Comparison of ENCODE assay signal across 20 mouse cellular contexts in the genomic region with DNA sequence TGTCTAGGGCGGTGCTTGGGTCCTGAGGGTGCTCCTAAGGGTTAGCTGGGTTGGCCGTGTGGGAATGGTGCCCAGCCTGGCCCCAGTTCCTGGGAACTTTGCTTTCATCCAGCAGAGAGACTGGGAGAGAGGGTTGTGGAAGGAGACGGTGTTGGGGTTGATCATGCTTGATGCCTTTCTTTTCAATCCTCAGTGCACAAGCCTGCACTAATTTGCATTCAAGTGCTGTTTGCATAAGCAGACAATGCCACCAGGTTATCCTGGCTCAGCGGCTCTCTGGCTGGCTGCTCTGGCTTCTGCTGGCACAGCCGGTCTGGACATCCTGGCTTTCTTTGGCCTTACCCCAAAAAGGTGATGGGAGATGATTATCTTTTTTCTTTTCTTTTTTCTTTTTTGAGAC. TPM values are rescaled to one million over a fixed set of nuclear protein-coding genes. Genes with fewer than 3 reads are reported as not detected.
DNase-seq lines count a peak whose midpoint lies in the region; ATAC-seq and TF ChIP-seq lines count a peak whose summit lies in the region.
"Had no signal": no experiment of that assay in that cellular context is flagged by ENCODE, and none has a peak within 500 bp of the region (broad histone marks: within the 10 kb centered on the region; RNA-seq: fewer than 3 reads in every experiment).

No protein-coding gene starts in this region.

- H3K4me3 ChIP-seq in neural tube, embryonic 14.5 days (ENCODE audit: low read depth, low read length): no peak overlapping the region
- H3K4me3 ChIP-seq in neural tube, embryonic 15.5 days (replicated peaks): no peak overlapping the region
- no peak overlapping the region for H3K4me3 ChIP-seq in forebrain, embryonic 14.5 days (ENCODE audit: low read depth, low read length)
- no peak overlapping the region for H3K4me3 ChIP-seq in hindbrain, embryonic 15.5 days
- no peak overlapping the region for H3K4me3 ChIP-seq in kidney, adult 2 months (ENCODE audit: insufficient read depth, low read depth, low read length)
- H3K4me3 ChIP-seq: heart, embryonic 13.5 days; left cerebral cortex, adult 2 months; neural tube, embryonic 13.5 days had no signal

- H3K36me3 ChIP-seq in neural tube, embryonic 14.5 days (ENCODE audit: control insufficient read depth, insufficient read depth, low read length): no peaks in the 10 kb centered on the region
- no peaks in the 10 kb centered on the region for H3K36me3 ChIP-seq in neural tube, embryonic 15.5 days
- H3K36me3 ChIP-seq in forebrain, embryonic 14.5 days (ENCODE audit: control insufficient read depth, insufficient read depth, low read length): no peaks in the 10 kb centered on the region
- no peaks in the 10 kb centered on the region for H3K36me3 ChIP-seq in hindbrain, embryonic 15.5 days
- H3K36me3 ChIP-seq in kidney, adult 2 months (ENCODE audit: control insufficient read depth, insufficient read depth, low read length): no peaks in the 10 kb centered on the region
- H3K36me3 ChIP-seq: heart, embryonic 13.5 days; neural tube, embryonic 13.5 days had no signal

- H3K27me3 ChIP-seq in neural tube, embryonic 14.5 days (ENCODE audit: control insufficient read depth, insufficient read depth, low read length): no peaks in the 10 kb centered on the region
- 0 out of 2 replicates have a peak, but pooled peaks cover 2% of the 10 kb centered on the region for H3K27me3 ChIP-seq in neural tube, embryonic 15.5 days (replicated peaks)
- H3K27me3 ChIP-seq in forebrain, embryonic 14.5 days (replicated peaks; ENCODE audit: control insufficient read depth, insufficient read depth, low read length): no peaks in the 10 kb centered on the region
- no peaks in the 10 kb centered on the region for H3K27me3 ChIP-seq in hindbrain, embryonic 15.5 days
- no peaks in the 10 kb centered on the region for H3K27me3 ChIP-seq in kidney, adult 2 months (replicated peaks; ENCODE audit: control insufficient read depth, insufficient read depth, low read length)

- peak; percentile 44; the same call in 1 of the 2 replicates for ATAC-seq in neural tube, embryonic 14.5 days (ENCODE audit: low read depth)
- no peak for ATAC-seq in neural tube, embryonic 15.5 days (ENCODE audit: low FRiP score)
- ATAC-seq in forebrain, embryonic 14.5 days: peak; percentile 80
- ATAC-seq in hindbrain, embryonic 15.5 days (ENCODE audit: low FRiP score, low read depth): peak; percentile 42; the same call in 1 of the 2 replicates
- ATAC-seq: intestine, postnatal 0 days had no signal

- peak; percentile 68 for DNase-seq in forebrain, embryonic 14.5 days (ENCODE audit: low spot score)
- no peak for DNase-seq in kidney, adult 11 months
- DNase-seq in kidney, adult 2 months: no peak
- DNase-seq in thymus, postnatal 36 days: no peak
- DNase-seq: adrenal gland, adult 2 months; cerebellum, adult 9-10 months; gastrocnemius, postnatal 10 days; heart, adult 11 months; kidney, postnatal 25 days; lung, adult 18-20 months; lung, postnatal 14 days; right cerebral cortex, postnatal 14 days had no signal

- no peak for TF ChIP-seq POLR2A in kidney, adult 2 months (IDR thresholded peaks at IDR 0.05; ENCODE audit: low read depth, low read length)

- H3K4me1 ChIP-seq in neural tube, embryonic 14.5 days (ENCODE audit: control insufficient read depth, insufficient read depth, low read length): no peaks in the 10 kb centered on the region; the same call in 1 of the 2 replicates
- peaks cover 13% of the 10 kb centered on the region for H3K4me1 ChIP-seq in neural tube, embryonic 15.5 days
- H3K4me1 ChIP-seq in forebrain, embryonic 14.5 days (ENCODE audit: control insufficient read depth, insufficient read depth, low read length): no peaks in the 10 kb centered on the region
- H3K4me1 ChIP-seq in hindbrain, embryonic 15.5 days (replicated peaks): peaks cover 15% of the 10 kb centered on the region
- H3K4me1 ChIP-seq in kidney, adult 2 months (ENCODE audit: control insufficient read depth, insufficient read depth, low read length): no peaks in the 10 kb centered on the region

- no peak for TF ChIP-seq CTCF in kidney, adult 2 months (conservative IDR thresholded peaks at IDR 0.05; ENCODE audit: insufficient read depth, insufficient read length, low read depth, low read length)

- 46% methylated on average over 5 of the region's 5 CpGs for WGBS in neural tube, embryonic 14.5 days
- WGBS in neural tube, embryonic 15.5 days: 38% methylated on average over 5 of the region's 5 CpGs
- 20% methylated on average over 5 of the region's 5 CpGs for WGBS in forebrain, embryonic 14.5 days
- WGBS in hindbrain, embryonic 15.5 days: 28% methylated on average over 5 of the region's 5 CpGs
- 68% methylated on average over 5 of the region's 5 CpGs for WGBS in kidney, adult 2 months

- no peak overlapping the region for H3K27ac ChIP-seq in neural tube, embryonic 14.5 days (ENCODE audit: low read depth, low read length)
- H3K27ac ChIP-seq in neural tube, embryonic 15.5 days (replicated peaks): no peak overlapping the region; the same call in 1 of the 2 replicates
- 0 out of 2 replicates have a peak overlapping the region, but pooled peaks have one; percentile 3 for H3K27ac ChIP-seq in forebrain, embryonic 14.5 days (ENCODE audit: low read depth, low read length)
- H3K27ac ChIP-seq in hindbrain, embryonic 15.5 days (replicated peaks): 0 out of 2 replicates have a peak overlapping the region, but pooled peaks have one; percentile 15
- H3K27ac ChIP-seq in kidney, adult 2 months (ENCODE audit: insufficient read depth, low read depth, low read length): no peak overlapping the region
- H3K27ac ChIP-seq: heart, embryonic 13.5 days; left cerebral cortex, adult 2 months; neural tube, embryonic 13.5 days had no signal

- no peak overlapping the region for H3K9ac ChIP-seq in neural tube, embryonic 14.5 days (replicated peaks; ENCODE audit: low read depth, low read length)
- H3K9ac ChIP-seq in neural tube, embryonic 15.5 days (replicated peaks): no peak overlapping the region
- H3K9ac ChIP-seq in forebrain, embryonic 14.5 days (ENCODE audit: low read length): no peak overlapping the region
- H3K9ac ChIP-seq in hindbrain, embryonic 15.5 days: no peak overlapping the region
- H3K9ac ChIP-seq: heart, embryonic 13.5 days; neural tube, embryonic 13.5 days had no signal

- no peaks in the 10 kb centered on the region for H3K9me3 ChIP-seq in neural tube, embryonic 14.5 days (ENCODE audit: control insufficient read depth, low read length)
- H3K9me3 ChIP-seq in neural tube, embryonic 15.5 days (replicated peaks): no peaks in the 10 kb centered on the region
- H3K9me3 ChIP-seq in forebrain, embryonic 14.5 days (replicated peaks; ENCODE audit: control insufficient read depth, low read length): no peaks in the 10 kb centered on the region
- no peaks in the 10 kb centered on the region for H3K9me3 ChIP-seq in hindbrain, embryonic 15.5 days
- H3K9me3 ChIP-seq: heart, embryonic 13.5 days; neural tube, embryonic 13.5 days had no signal

- no peak overlapping the region for H3K4me2 ChIP-seq in neural tube, embryonic 14.5 days (ENCODE audit: low read depth, low read length)
- H3K4me2 ChIP-seq in neural tube, embryonic 15.5 days: no peak overlapping the region
- no peak overlapping the region for H3K4me2 ChIP-seq in forebrain, embryonic 14.5 days (ENCODE audit: low read length)
- no peak overlapping the region for H3K4me2 ChIP-seq in hindbrain, embryonic 15.5 days
- H3K4me2 ChIP-seq: heart, embryonic 13.5 days; liver, embryonic 11.5 days; neural tube, embryonic 13.5 days had no signal

RNA-seq across cellular contexts. Expression of a gene that starts 37.2 kb away (rescaled TPM):
- 32.0 and 32.7 TPM in 2 replicates for polyA plus RNA-seq in neural tube, embryonic 14.5 days (2014; fragmentation: Nextera tagmentation; extraction: Ambion mirVana)
- 22.9 and 24.6 TPM in 2 replicates for polyA plus RNA-seq in neural tube, embryonic 15.5 days (2015; fragmentation: Nextera tagmentation; extraction: Ambion mirVana)
- polyA plus RNA-seq in forebrain, embryonic 14.5 days (2014; fragmentation: Nextera tagmentation; extraction: Ambion mirVana): 20.4 and 26.6 TPM in 2 replicates
- polyA plus RNA-seq in hindbrain, embryonic 15.5 days (2015; fragmentation: Nextera tagmentation; extraction: Ambion mirVana): 27.1 and 30.3 TPM in 2 replicates
- polyA plus RNA-seq in kidney, adult 2 months (2012; rRNA removed): 20.5 and 22.0 TPM in 2 replicates

Comparison
In these comparisons a context has a peak if more than half of its experiments do, and no peak if none do; other contexts are left out.
1. H3K27ac ChIP-seq: peak in forebrain, embryonic 14.5 days (single experiment) and hindbrain, embryonic 15.5 days (single experiment); none in neural tube, embryonic 14.5 days (single experiment), neural tube, embryonic 15.5 days (single experiment) and kidney, adult 2 months (single experiment).